Mouse (Mus musculus): ENCODE measurements around the gene Chd6. TPM values are rescaled to one million over a fixed set of nuclear protein-coding genes. Genes with fewer than 3 reads are reported as not detected.

The Chd6 gene
- total and polyA plus RNA-seq, 2 experiments from 2014 or later: 29.2 to 74.0 TPM

GRCm38 (mm10) chr2:161024606-161025005 is 84.3 kb downstream of the Chd6 start:
- Histone ChIP-seq H3K4me1 (ENCODE audit: insufficient read depth, low read length) (no peaks in the 10 kb centered on the region), H3K4me3 (ENCODE audit: low read length) (no peak overlapping the region), H3K27me3 (ENCODE audit: insufficient read depth, low read length) (no peaks in the 10 kb centered on the region), H3K36me3 (ENCODE audit: insufficient read depth, low read length) (peaks cover 42% of the 10 kb centered on the region), H3K4me2 (ENCODE audit: low read depth, low read length) (no peak overlapping the region), H3K9ac (replicated peaks; ENCODE audit: low read length) (no peak overlapping the region), H3K9me3 (ENCODE audit: low read length) (no peaks in the 10 kb centered on the region), H3K27ac (no peak overlapping the region)
- ATAC-seq: no peak
- no peak for TF ChIP-seq CTCF (IDR thresholded peaks at IDR 0.05; ENCODE audit: low read depth)
- DNase-seq (ENCODE audit: low spot score): no peak
- WGBS: 79% methylated on average over 1 of the region's 1 CpGs

GRCm38 (mm10) chr2:161017913-161018312 is 91.0 kb downstream of the Chd6 start:
- Histone ChIP-seq H3K9me3 (ENCODE audit: low read length) (no peaks in the 10 kb centered on the region), H3K27me3 (ENCODE audit: insufficient read depth, low read length) (no peaks in the 10 kb centered on the region), H3K9ac (replicated peaks; ENCODE audit: low read length) (no peak overlapping the region), H3K27ac (no peak overlapping the region), H3K4me1 (ENCODE audit: insufficient read depth, low read length) (no peaks in the 10 kb centered on the region), H3K36me3 (ENCODE audit: insufficient read depth, low read length) (peaks cover 55% of the 10 kb centered on the region), H3K4me3 (ENCODE audit: low read length) (no peak overlapping the region), H3K4me2 (ENCODE audit: low read depth, low read length) (no peak overlapping the region)
- 33% methylated on average over 4 of the region's 4 CpGs for WGBS
- no peak for TF ChIP-seq CTCF (IDR thresholded peaks at IDR 0.05; ENCODE audit: low read depth)
- DNase-seq (ENCODE audit: low spot score) (peak; percentile 45), ATAC-seq (no peak)

GRCm38 (mm10) chr2:161012577-161013251 is 96.2 kb downstream of the Chd6 start:
- no peak for TF ChIP-seq CTCF (IDR thresholded peaks at IDR 0.05; ENCODE audit: low read depth)
- Histone ChIP-seq H3K27me3 (ENCODE audit: insufficient read depth, low read length) (no peaks in the 10 kb centered on the region), H3K4me1 (ENCODE audit: insufficient read depth, low read length) (no peaks in the 10 kb centered on the region), H3K27ac (no peak overlapping the region), H3K4me2 (ENCODE audit: low read depth, low read length) (no peak overlapping the region), H3K9me3 (ENCODE audit: low read length) (no peaks in the 10 kb centered on the region), H3K9ac (replicated peaks; ENCODE audit: low read length) (no peak overlapping the region), H3K4me3 (ENCODE audit: low read length) (no peak overlapping the region), H3K36me3 (ENCODE audit: insufficient read depth, low read length) (peaks cover 71% of the 10 kb centered on the region)
- no peak for DNase-seq (ENCODE audit: low spot score)
- WGBS: 93% methylated on average over 16 of the region's 16 CpGs
- no peak for ATAC-seq

GRCm38 (mm10) chr2:161004338-161004737 is 104.5 kb downstream of the Chd6 start:
- Histone ChIP-seq H3K4me3 (ENCODE audit: low read length) (no peak overlapping the region), H3K4me1 (ENCODE audit: insufficient read depth, low read length) (no peaks in the 10 kb centered on the region), H3K9me3 (ENCODE audit: low read length) (no peaks in the 10 kb centered on the region), H3K27ac (peak overlapping the region; percentile 1; the same call in 1 of the 2 replicates), H3K27me3 (ENCODE audit: insufficient read depth, low read length) (no peaks in the 10 kb centered on the region), H3K4me2 (ENCODE audit: low read depth, low read length) (no peak overlapping the region), H3K36me3 (ENCODE audit: insufficient read depth, low read length) (peaks cover 36% of the 10 kb centered on the region; the same call in 1 of the 2 replicates), H3K9ac (replicated peaks; ENCODE audit: low read length) (no peak overlapping the region)
- TF ChIP-seq CTCF (IDR thresholded peaks at IDR 0.05; ENCODE audit: low read depth): no peak
- DNase-seq (ENCODE audit: low spot score): peak; percentile 33
- WGBS: 73% methylated on average over 3 of the region's 3 CpGs
- no peak for ATAC-seq

- H3K27me3 ChIP-seq (ENCODE audit: insufficient read depth, low read length): no peaks in the 10 kb centered on the region
- no peaks in the 10 kb centered on the region for H3K9me3 ChIP-seq (ENCODE audit: low read length)
- H3K4me1 ChIP-seq (ENCODE audit: insufficient read depth, low read length): no peaks in the 10 kb centered on the region
- no peak overlapping the region for H3K27ac ChIP-seq
- DNase-seq (ENCODE audit: low spot score) (no peak), ATAC-seq (no peak)
- TF ChIP-seq CTCF (IDR thresholded peaks at IDR 0.05; ENCODE audit: low read depth): no peak
- H3K9ac ChIP-seq (replicated peaks; ENCODE audit: low read length): no peak overlapping the region
- no peak overlapping the region for H3K4me2 ChIP-seq (ENCODE audit: low read depth, low read length)
- H3K36me3 ChIP-seq (ENCODE audit: insufficient read depth, low read length): 0 out of 2 replicates have a peak, but pooled peaks cover 5% of the 10 kb centered on the region
- no peak overlapping the region for H3K4me3 ChIP-seq (ENCODE audit: low read length)
- 96% methylated on average over 6 of the region's 6 CpGs for WGBS
Observed at GRCm38 (mm10) chr2:160996987-160997763, 111.7 kb downstream of the Chd6 start.

- Histone ChIP-seq H3K4me3 (ENCODE audit: low read length) (no peak overlapping the region), H3K4me2 (ENCODE audit: low read depth, low read length) (no peak overlapping the region), H3K27ac (no peak overlapping the region), H3K4me1 (ENCODE audit: insufficient read depth, low read length) (no peaks in the 10 kb centered on the region), H3K36me3 (ENCODE audit: insufficient read depth, low read length) (peaks cover 25% of the 10 kb centered on the region; the same call in 1 of the 2 replicates), H3K9ac (replicated peaks; ENCODE audit: low read length) (no peak overlapping the region), H3K9me3 (ENCODE audit: low read length) (no peaks in the 10 kb centered on the region), H3K27me3 (ENCODE audit: insufficient read depth, low read length) (no peaks in the 10 kb centered on the region)
- ATAC-seq (no peak), DNase-seq (ENCODE audit: low spot score) (peak; percentile 16)
- TF ChIP-seq CTCF (IDR thresholded peaks at IDR 0.05; ENCODE audit: low read depth): no peak
- WGBS: 25% methylated on average over 1 of the region's 1 CpGs
Observed at GRCm38 (mm10) chr2:160994181-160994580, 114.7 kb downstream of the Chd6 start.
